Mouse (Mus musculus) thymus, adult 2 months (tissue): ENCODE data around the gene Scn1b. TPM values are rescaled to one million over a fixed set of nuclear protein-coding genes. Genes with fewer than 3 reads are reported as not detected.
A peak's percentile ranks its signal among the peaks of the same experiment; 100 is the strongest.

Experiments
- DNase-seq: peaks from one replicate; pipeline ENCODE4 v3.0.0; 2021
- H3K27ac ChIP-seq: fragments of 200-500 bp; 2 replicates; pipeline ENCODE4 v1.5.1; 2012; ENCODE audit warnings: low read length, control low read depth; ENCODE audit not compliant: control insufficient read depth, insufficient read depth
- H3K27me3 ChIP-seq: fragments of 200-500 bp; 2 replicates; pipeline ENCODE4 v1.6.1; 2012; ENCODE audit warnings: mild to moderate bottlenecking, low read length, moderate library complexity, mixed read lengths; ENCODE audit not compliant: control insufficient read depth, insufficient read depth
- H3K36me3 ChIP-seq: fragments of 200-500 bp; 2 replicates; pipeline ENCODE4 v1.6.1; 2012; ENCODE audit warnings: mild to moderate bottlenecking, low read length, moderate library complexity; ENCODE audit not compliant: control insufficient read depth, insufficient read depth
- H3K4me1 ChIP-seq: fragments of 200-500 bp; replicated peaks from 2 replicates; pipeline ENCODE4 v1.6.1; 2012; ENCODE audit warnings: low read length; ENCODE audit not compliant: control insufficient read depth, insufficient read depth
- H3K4me3 ChIP-seq: fragments of 200-500 bp; 2 replicates; pipeline ENCODE4 v1.5.1; 2012; ENCODE audit warnings: mild to moderate bottlenecking, low read length, control low read depth, moderate library complexity; ENCODE audit not compliant: control insufficient read depth, insufficient read depth
- CTCF ChIP-seq: fragments of 200-500 bp; IDR thresholded peaks from 2 replicates; pipeline ENCODE4 v1.5.1; 2012; ENCODE audit warnings: mild to moderate bottlenecking, control low read depth, low read length, moderate library complexity, borderline replicate concordance; ENCODE audit not compliant: control insufficient read depth, poor library complexity, insufficient read depth; ENCODE audit errors: extremely low read depth
- POLR2A ChIP-seq: fragments of 200-500 bp; IDR thresholded peaks from 2 replicates; pipeline ENCODE4 v1.6.1; 2012; ENCODE audit warnings: mild to moderate bottlenecking, low read length, control low read depth, moderate library complexity; ENCODE audit not compliant: control insufficient read depth, poor library complexity, insufficient read depth; ENCODE audit errors: extremely low read depth
- WGBS: fragments of 180-500 bp; shearing (Covaris S2); methylation state at CpG from one replicate; pipeline ENCODE4 v1.1.7; 2018; 5-methylcytosine and 5-hydroxymethylcytosine counted together
- polyA plus RNA-seq: library from polyadenylated mRNA; depleted of rRNA; stranded (reverse); fragments of >200 nt; gene quantifications from 2 replicates; pipeline ENCODE4 v1.2.3, GENCODE M21; 2012

Gene Scn1b
- polyA plus RNA-seq, 1 experiment: 21.2 TPM

DNA sequence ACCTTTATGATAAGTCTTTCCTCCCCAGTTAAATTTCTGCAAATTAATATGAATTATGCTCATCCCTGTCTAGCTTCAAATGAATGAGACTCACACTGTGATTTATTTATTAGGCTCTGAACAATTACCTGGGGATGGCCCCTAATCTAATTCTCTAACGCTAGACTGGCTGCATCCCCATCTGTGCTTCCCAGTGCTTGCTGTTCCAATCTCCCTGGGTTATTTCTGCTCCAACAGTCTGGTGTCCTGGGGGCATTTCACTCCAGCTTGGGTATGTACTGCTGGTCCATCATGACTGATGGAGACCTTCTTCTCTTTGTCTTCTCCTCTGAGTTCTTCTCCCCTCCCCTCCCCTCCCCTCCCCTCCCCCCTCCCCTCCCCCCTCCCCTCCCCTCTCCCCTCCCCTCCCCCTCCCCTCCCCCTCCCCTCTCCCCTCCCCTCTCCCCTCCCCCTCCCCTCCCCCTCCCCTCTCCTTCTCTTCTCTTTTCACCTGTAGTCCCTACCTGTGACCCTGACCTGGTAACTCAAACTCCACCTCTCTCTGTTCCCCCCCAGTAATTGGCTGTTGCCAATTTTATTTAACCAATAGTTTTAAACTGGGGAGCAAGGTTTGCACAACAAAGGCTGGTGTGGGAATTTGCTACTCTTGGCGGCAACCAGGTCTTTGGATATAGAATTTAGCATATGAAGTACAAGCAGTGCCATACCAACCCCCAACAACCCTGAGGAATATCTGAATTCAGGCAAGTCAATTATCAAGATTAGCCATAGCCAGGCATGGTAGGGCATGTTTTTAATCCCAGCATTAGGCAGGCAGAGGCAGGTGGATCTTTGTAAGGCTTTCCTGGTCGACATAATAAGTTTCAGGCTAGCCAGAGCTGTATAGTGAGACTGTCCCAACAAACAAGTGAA is 37.1 kb upstream of the Scn1b start:
- Histone ChIP-seq H3K4me3 (no peak overlapping the region), H3K27me3 (no peaks in the 10 kb centered on the region), H3K36me3 (no peaks in the 10 kb centered on the region), H3K4me1 (peaks cover 39% of the 10 kb centered on the region), H3K27ac (no peak overlapping the region)
- WGBS: 79% methylated on average over 3 of the region's 3 CpGs
- DNase-seq: no peak
- TF ChIP-seq CTCF (no peak), POLR2A (no peak)

DNA sequence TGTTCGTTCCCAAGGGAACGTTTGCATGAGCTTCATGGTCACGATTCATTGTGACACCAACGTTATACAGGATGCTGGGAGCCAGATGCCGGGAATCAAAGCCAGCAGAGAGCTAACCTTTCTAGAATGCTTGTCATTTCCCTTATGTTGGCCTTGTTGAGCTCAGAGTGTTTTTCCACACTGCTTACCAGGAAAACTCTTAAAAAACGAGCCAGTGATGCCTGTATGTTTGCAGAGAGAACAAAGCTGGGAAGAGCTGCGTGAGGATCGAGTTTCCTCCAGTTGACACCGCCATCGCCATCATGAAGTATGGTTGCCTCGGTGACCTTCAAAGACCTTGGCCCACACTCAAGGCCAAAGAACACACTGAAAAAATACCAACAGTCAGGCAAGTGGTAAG is 35.5 kb upstream of the Scn1b start:
- WGBS: 85% methylated on average over 11 of the region's 11 CpGs
- Histone ChIP-seq H3K27me3 (no peaks in the 10 kb centered on the region), H3K36me3 (no peaks in the 10 kb centered on the region), H3K4me3 (no peak overlapping the region), H3K27ac (peak overlapping the region; percentile 73; the same call in 1 of the 2 replicates), H3K4me1 (peaks cover 29% of the 10 kb centered on the region)
- TF ChIP-seq POLR2A (no peak), CTCF (no peak)
- no peak for DNase-seq

DNA sequence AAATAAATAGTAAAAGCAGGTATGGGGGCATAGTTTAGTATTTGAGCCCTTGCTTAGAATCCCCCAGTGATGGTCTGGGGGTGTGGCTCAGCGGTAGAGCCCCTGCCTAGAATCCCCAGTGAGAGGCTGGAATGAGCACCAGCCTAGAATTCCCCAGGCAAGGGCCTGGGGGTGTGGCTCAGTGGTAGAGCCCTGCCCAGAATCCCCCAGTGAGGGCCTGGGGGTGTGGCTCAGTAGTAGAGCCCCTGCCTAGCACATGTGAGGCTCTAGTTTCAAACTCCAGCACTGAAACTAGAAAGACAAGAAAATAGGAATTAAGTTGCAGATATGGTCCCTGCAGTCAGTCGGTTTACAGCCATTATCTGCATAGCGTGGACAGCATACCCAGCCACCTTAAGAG is 35.0 kb upstream of the Scn1b start:
- 56% methylated on average over 3 of the region's 3 CpGs for WGBS
- Histone ChIP-seq H3K4me1 (peaks cover 31% of the 10 kb centered on the region), H3K27ac (peak overlapping the region; percentile 73), H3K27me3 (no peaks in the 10 kb centered on the region), H3K4me3 (no peak overlapping the region), H3K36me3 (no peaks in the 10 kb centered on the region)
- TF ChIP-seq POLR2A (no peak), CTCF (no peak)
- DNase-seq: peak; percentile 42

DNA sequence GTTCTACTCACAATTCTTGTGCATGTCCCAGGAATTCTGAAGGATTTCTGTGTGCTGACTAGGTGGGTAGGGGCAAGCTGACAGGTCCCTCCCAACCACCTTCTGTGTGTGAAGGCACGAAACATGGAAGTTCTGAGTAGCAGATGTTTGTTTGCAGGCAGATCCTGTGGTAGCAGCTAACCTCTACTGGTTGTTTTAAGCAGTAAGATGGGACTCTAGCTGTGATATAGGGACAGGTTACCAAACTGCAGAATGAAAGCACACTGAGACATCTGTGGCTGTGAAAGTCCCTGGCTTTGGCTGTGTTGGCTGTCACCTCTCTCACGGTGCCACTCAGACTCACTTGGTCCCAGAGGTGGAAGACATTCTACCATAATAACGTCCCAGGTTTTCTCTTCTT is 34.4 kb upstream of the Scn1b start:
- TF ChIP-seq POLR2A (no peak), CTCF (no peak)
- no peaks in the 10 kb centered on the region for H3K27me3 ChIP-seq
- H3K4me1 ChIP-seq: peaks cover 37% of the 10 kb centered on the region
- peak overlapping the region; percentile 73 for H3K27ac ChIP-seq
- H3K36me3 ChIP-seq: no peaks in the 10 kb centered on the region
- DNase-seq: peak; percentile 57
- 15% methylated on average over 3 of the region's 3 CpGs for WGBS
- H3K4me3 ChIP-seq: no peak overlapping the region

DNA sequence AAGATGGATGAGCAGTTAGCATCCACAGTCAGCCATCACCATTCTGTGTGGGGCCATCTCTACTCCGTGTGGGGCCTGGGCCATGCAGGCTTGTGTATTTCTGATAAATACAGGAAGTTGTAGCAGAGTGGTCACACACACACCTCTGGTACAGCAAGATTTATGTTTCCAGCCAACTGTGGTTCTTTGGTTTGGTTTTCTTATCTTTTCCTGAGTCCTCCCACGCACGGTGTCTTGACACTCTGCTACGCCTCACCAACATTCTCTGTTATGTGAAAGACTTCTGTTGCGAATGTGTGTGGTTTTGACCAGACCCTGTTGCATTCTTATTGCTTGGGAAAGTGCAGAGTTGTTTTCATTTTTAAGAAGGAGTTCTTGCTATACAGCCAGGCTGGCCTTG is 34.0 kb upstream of the Scn1b start:
- WGBS: 13% methylated on average over 5 of the region's 5 CpGs
- Histone ChIP-seq H3K27ac (peak overlapping the region; percentile 73), H3K36me3 (no peaks in the 10 kb centered on the region), H3K4me1 (peaks cover 42% of the 10 kb centered on the region), H3K4me3 (no peak overlapping the region), H3K27me3 (no peaks in the 10 kb centered on the region)
- TF ChIP-seq CTCF: no peak
- no peak for TF ChIP-seq POLR2A
- peak; percentile 54 for DNase-seq

DNA sequence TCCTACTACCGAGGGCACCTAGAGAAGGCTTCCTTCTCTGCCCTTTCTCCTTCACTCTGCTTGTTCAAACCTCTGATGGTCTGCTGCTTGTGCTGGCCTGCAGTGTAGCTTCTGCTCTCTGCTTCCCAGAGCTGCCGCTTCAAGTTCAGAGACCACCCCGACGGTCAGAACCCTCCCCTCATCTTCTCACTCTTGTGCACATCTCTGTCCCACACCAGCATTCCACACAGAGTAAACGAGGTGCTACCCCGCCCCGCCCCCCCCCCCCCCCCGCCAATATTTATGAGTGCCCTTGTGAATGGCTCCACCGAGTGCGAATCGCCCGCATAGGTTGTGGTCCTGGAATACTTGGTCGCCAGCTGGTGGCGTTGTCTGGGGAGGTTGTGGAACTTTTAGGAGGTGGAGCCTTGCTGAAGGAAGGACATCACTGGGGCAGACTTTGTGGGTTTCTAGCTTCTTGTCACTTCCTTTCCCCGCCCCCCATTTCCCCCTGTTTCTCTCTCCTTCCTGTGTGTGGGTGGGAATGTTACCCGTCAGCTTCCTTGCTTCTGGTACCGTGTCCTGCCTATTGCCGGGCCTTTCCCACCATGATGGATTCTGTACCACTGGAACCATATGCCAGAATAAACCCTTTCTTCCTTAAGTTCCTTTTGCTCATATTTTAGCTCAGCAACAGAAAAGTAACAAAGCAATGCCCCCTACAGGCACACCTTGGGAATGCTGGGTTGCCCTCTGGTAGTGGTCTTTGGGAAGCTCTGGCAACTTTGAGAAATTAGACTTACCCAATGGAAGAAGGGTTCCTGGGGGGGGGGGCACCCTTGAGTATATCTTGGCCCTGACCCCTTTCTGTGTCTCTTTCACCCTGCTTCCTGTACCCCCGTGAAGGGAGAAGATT is 29.5 kb upstream of the Scn1b start:
- H3K27me3 ChIP-seq: no peaks in the 10 kb centered on the region
- 0 out of 2 replicates have a peak, but pooled peaks have one; percentile 15 for TF ChIP-seq POLR2A
- TF ChIP-seq CTCF: no peak
- H3K36me3 ChIP-seq: no peaks in the 10 kb centered on the region
- 14% methylated on average over 19 of the region's 19 CpGs for WGBS
- DNase-seq: peak; percentile 80
- H3K4me1 ChIP-seq: peaks cover 59% of the 10 kb centered on the region
- H3K27ac ChIP-seq: peak overlapping the region; percentile 94
- H3K4me3 ChIP-seq: peak overlapping the region; percentile 33

DNA sequence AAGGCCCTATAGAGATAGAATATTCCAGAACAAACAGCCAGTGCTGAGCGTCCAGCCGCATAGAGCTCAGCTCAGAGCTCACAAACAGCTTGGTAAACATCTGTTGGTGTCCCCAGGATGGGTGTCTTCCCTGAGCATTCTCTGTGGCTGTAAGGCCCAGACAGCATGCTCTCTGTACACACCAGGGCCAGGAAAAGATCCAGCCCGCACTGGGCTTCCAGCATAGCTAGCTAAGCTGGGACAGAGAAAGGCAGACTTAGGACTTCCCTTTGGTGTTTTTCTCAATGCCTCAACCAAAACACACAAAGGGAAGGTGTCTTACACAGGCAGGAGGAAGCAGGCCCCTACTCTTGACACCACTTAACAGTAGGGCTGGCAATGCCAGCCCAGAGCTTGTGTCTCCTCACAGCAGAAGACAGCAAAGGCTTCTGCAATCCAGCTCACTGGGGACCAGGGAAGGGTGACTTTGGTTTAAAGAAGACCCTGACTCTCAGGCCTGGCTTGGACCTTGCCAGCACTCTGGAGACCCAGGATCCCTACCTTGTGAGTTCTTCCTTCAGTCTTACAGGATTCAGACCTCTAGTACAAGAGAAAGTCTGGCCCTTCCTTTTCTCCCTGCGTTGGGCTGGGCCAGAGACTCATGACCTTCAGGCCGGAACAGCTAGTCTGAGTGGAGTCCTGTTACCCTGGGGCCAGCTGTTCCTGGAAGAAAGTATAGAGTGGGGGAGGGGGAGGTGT is 28.7 kb upstream of the Scn1b start, which contains the start of gene Gramd1a:
Gene Gramd1a (minus strand): TSS at position 601 of the 738 bp plus-strand sequence.
- Histone ChIP-seq H3K4me1 (peaks cover 51% of the 10 kb centered on the region), H3K36me3 (no peaks in the 10 kb centered on the region), H3K27me3 (no peaks in the 10 kb centered on the region), H3K4me3 (peak within 1 kb of the TSS; percentile 33), H3K27ac (peak within 1 kb of the TSS; percentile 94)
- 66% methylated on average over 5 of the region's 5 CpGs for WGBS
- peak; percentile 38 for DNase-seq
- TF ChIP-seq POLR2A (no peak), CTCF (no peak)
